Mouse (Mus musculus) stomach, embryonic 14.5 days (tissue): ENCODE measurements around the gene Abhd17c. TPM values are rescaled to one million over a fixed set of nuclear protein-coding genes. Genes with fewer than 3 reads are reported as not detected.
A peak's percentile ranks its signal among the peaks of the same experiment; 100 is the strongest.

Source experiments
- ATAC-seq: fragments of 200-750 bp; cut with Nextera tagmentation; 2 replicates; pipeline ENCODE4 v1.8.0; 2017; ENCODE audit warnings: low read depth, moderate TSS enrichment; ENCODE audit not compliant: insufficient number of reproducible peaks, insufficient read depth, low FRiP score
- H3K27ac ChIP-seq: fragments of 300-500 bp; sonication (generic); 2 replicates; pipeline ENCODE4 v1.5.1; 2014; ENCODE audit warnings: mild to moderate bottlenecking, low read length, moderate library complexity, mixed read lengths
- H3K27me3 ChIP-seq: fragments of 300-500 bp; sonication (generic); 2 replicates; pipeline ENCODE4 v1.6.1; 2014; ENCODE audit warnings: low read length, control low read depth, mixed read lengths; ENCODE audit not compliant: control insufficient read depth, insufficient read depth
- H3K36me3 ChIP-seq: fragments of 300-500 bp; sonication (generic); 2 replicates; pipeline ENCODE4 v1.6.1; 2014; ENCODE audit warnings: mild to moderate bottlenecking, control low read depth, low read length, moderate library complexity, mixed read lengths; ENCODE audit not compliant: control insufficient read depth, insufficient read depth
- H3K4me1 ChIP-seq: fragments of 300-500 bp; sonication (generic); 2 replicates; pipeline ENCODE4 v1.6.1; 2014; ENCODE audit warnings: low read length, control low read depth, mixed read lengths; ENCODE audit not compliant: control insufficient read depth, insufficient read depth
- H3K4me2 ChIP-seq: fragments of 300-500 bp; sonication (generic); replicated peaks from 2 replicates; pipeline ENCODE4 v1.6.1; 2014; ENCODE audit warnings: low read depth, low read length, control low read depth
- H3K4me3 ChIP-seq: fragments of 300-500 bp; sonication (generic); 2 replicates; pipeline ENCODE4 v1.5.1; 2014; ENCODE audit warnings: low read depth, low read length, control low read depth
- H3K9ac ChIP-seq: fragments of 300-500 bp; sonication (generic); replicated peaks from 2 replicates; pipeline ENCODE4 v1.6.1; 2014; ENCODE audit warnings: low read depth, mild to moderate bottlenecking, control low read depth, low read length, moderate library complexity, mixed read lengths
- H3K9me3 ChIP-seq: fragments of 300-500 bp; sonication (generic); 2 replicates; pipeline ENCODE4 v1.6.1; 2016; ENCODE audit warnings: low read depth, low read length, control low read depth; ENCODE audit not compliant: control insufficient read depth
- WGBS: fragments of 180-500 bp; shearing (Covaris S2); extraction: QIAGEN DNeasy Blood & Tissue Kit; methylation state at CpG from one replicate; pipeline ENCODE4 v1.1.7; 2014; 5-methylcytosine and 5-hydroxymethylcytosine counted together
- polyA plus RNA-seq: library from polyadenylated mRNA; unstranded; fragments of >200 nt; fragmentation: Nextera tagmentation; extraction: Ambion mirVana; gene quantifications from 2 replicates; pipeline ENCODE4 v1.2.1, GENCODE M21; 2014

Abhd17c gene
- polyA plus RNA-seq, 1 experiment from 2014 or later = 13.5 TPM

GRCm38 (mm10) chr7:84164880-84165279, 13.2 kb upstream of the Abhd17c start:
- WGBS = 77% methylated on average over 4 of the region's 4 CpGs
- Histone ChIP-seq H3K9me3 (no peaks in the 10 kb centered on the region), H3K27ac (no peak overlapping the region), H3K9ac (no peak overlapping the region), H3K27me3 (no peaks in the 10 kb centered on the region), H3K4me2 (no peak overlapping the region), H3K36me3 (no peaks in the 10 kb centered on the region), H3K4me1 (no peaks in the 10 kb centered on the region), H3K4me3 (no peak overlapping the region)
- no peak for ATAC-seq

- ATAC-seq = no peak
- Histone ChIP-seq H3K36me3 (no peaks in the 10 kb centered on the region), H3K4me1 (no peaks in the 10 kb centered on the region), H3K4me2 (no peak overlapping the region), H3K9me3 (no peaks in the 10 kb centered on the region), H3K27ac (no peak overlapping the region), H3K27me3 (no peaks in the 10 kb centered on the region), H3K4me3 (no peak overlapping the region), H3K9ac (no peak overlapping the region)
- WGBS = 63% methylated on average over 2 of the region's 2 CpGs
These were observed 12.7 kb upstream of the Abhd17c start for GRCm38 (mm10) chr7:84164419-84164818.

GRCm38 (mm10) chr7:84163585-84163984, 11.9 kb upstream of the Abhd17c start:
- H3K4me1 ChIP-seq = no peaks in the 10 kb centered on the region
- 67% methylated on average over 4 of the region's 4 CpGs for WGBS
- no peak for ATAC-seq

GRCm38 (mm10) chr7:84159414-84159813, 7.7 kb upstream of the Abhd17c start:
- Histone ChIP-seq H3K27ac (no peak overlapping the region), H3K9ac (no peak overlapping the region), H3K4me3 (no peak overlapping the region), H3K36me3 (no peaks in the 10 kb centered on the region), H3K4me1 (no peaks in the 10 kb centered on the region), H3K9me3 (no peaks in the 10 kb centered on the region), H3K4me2 (no peak overlapping the region), H3K27me3 (no peaks in the 10 kb centered on the region)
- ATAC-seq = no peak
- 89% methylated on average over 2 of the region's 2 CpGs for WGBS

More at GRCm38 (mm10) chr7:84163585-84163984, 11.9 kb upstream of the Abhd17c start:
- no peaks in the 10 kb centered on the region for H3K36me3 ChIP-seq
- H3K9me3 ChIP-seq = no peaks in the 10 kb centered on the region
- H3K9ac ChIP-seq = no peak overlapping the region
- H3K4me2 ChIP-seq = no peak overlapping the region
- H3K4me3 ChIP-seq = no peak overlapping the region
- no peaks in the 10 kb centered on the region for H3K27me3 ChIP-seq
- no peak overlapping the region for H3K27ac ChIP-seq

GRCm38 (mm10) chr7:84153821-84154220, 2.1 kb upstream of the Abhd17c start:
- H3K9ac ChIP-seq = no peak overlapping the region
- H3K4me1 ChIP-seq = peaks cover 12% of the 10 kb centered on the region
- no peaks in the 10 kb centered on the region for H3K36me3 ChIP-seq
- no peaks in the 10 kb centered on the region for H3K9me3 ChIP-seq
- no peaks in the 10 kb centered on the region for H3K27me3 ChIP-seq
- H3K27ac ChIP-seq = no peak overlapping the region
- no peak overlapping the region for H3K4me2 ChIP-seq
- WGBS = 93% methylated on average over 4 of the region's 4 CpGs
- H3K4me3 ChIP-seq = no peak overlapping the region
- no peak for ATAC-seq

GRCm38 (mm10) chr7:84152821-84153220, 1.1 kb upstream of the Abhd17c start:
- Histone ChIP-seq H3K9me3 (no peaks in the 10 kb centered on the region), H3K4me2 (peak overlapping the region; percentile 40; the same call in 1 of the 2 replicates), H3K36me3 (no peaks in the 10 kb centered on the region), H3K4me3 (no peak overlapping the region), H3K4me1 (peaks cover 12% of the 10 kb centered on the region), H3K27ac (no peak overlapping the region), H3K9ac (no peak overlapping the region), H3K27me3 (no peaks in the 10 kb centered on the region)
- no peak for ATAC-seq
- 75% methylated on average over 4 of the region's 4 CpGs for WGBS

GRCm38 (mm10) chr7:84152374-84152773, 681 bp upstream of the Abhd17c start:
- Histone ChIP-seq H3K4me2 (peak overlapping the region; percentile 40), H3K9me3 (no peaks in the 10 kb centered on the region), H3K4me1 (peaks cover 12% of the 10 kb centered on the region), H3K36me3 (no peaks in the 10 kb centered on the region), H3K4me3 (peak overlapping the region; percentile 73), H3K9ac (no peak overlapping the region), H3K27ac (no peak overlapping the region), H3K27me3 (no peaks in the 10 kb centered on the region)
- 59% methylated on average over 6 of the region's 6 CpGs for WGBS
- no peak for ATAC-seq

GRCm38 (mm10) chr7:84151960-84152334, 254 bp upstream of the Abhd17c start:
- peak overlapping the region; percentile 94 for H3K27ac ChIP-seq
- H3K9ac ChIP-seq = peak overlapping the region; percentile 88
- H3K4me2 ChIP-seq = peak overlapping the region; percentile 91
- H3K36me3 ChIP-seq = no peaks in the 10 kb centered on the region
- no peaks in the 10 kb centered on the region for H3K27me3 ChIP-seq
- H3K4me3 ChIP-seq = peak overlapping the region; percentile 73
- ATAC-seq = peak; percentile 94
- under 1% methylated on average over 15 of the region's 55 CpGs for WGBS
- H3K4me1 ChIP-seq = peaks cover 12% of the 10 kb centered on the region
- H3K9me3 ChIP-seq = no peaks in the 10 kb centered on the region

GRCm38 (mm10) chr7:84150361-84151000, 1.2 kb downstream of the Abhd17c start:
- Histone ChIP-seq H3K4me1 (peaks cover 15% of the 10 kb centered on the region), H3K4me3 (peak overlapping the region; percentile 73), H3K27me3 (no peaks in the 10 kb centered on the region), H3K9me3 (no peaks in the 10 kb centered on the region), H3K4me2 (peak overlapping the region; percentile 91), H3K36me3 (no peaks in the 10 kb centered on the region), H3K27ac (peak overlapping the region; percentile 94; the same call in 1 of the 2 replicates), H3K9ac (peak overlapping the region; percentile 88)
- 8% methylated on average over 13 of the region's 13 CpGs for WGBS
- ATAC-seq = no peak
